Mouse (Mus musculus) cerebellum, adult 2 months (tissue): Measurements from ENCODE around the gene Usp36.

Experiments used
- CTCF ChIP-seq: fragments of 200-500 bp; IDR thresholded peaks from 2 replicates; pipeline ENCODE4 v1.5.1; 2011; ENCODE audit warnings: low read depth, mild to moderate bottlenecking, control low read depth, low read length, moderate library complexity, borderline replicate concordance; ENCODE audit not compliant: insufficient read depth
- POLR2A ChIP-seq: fragments of 200-500 bp; IDR thresholded peaks from 2 replicates; pipeline ENCODE4 v1.6.1; 2011; ENCODE audit warnings: low read length, control low read depth, borderline replicate concordance; ENCODE audit not compliant: insufficient read depth

DNA sequence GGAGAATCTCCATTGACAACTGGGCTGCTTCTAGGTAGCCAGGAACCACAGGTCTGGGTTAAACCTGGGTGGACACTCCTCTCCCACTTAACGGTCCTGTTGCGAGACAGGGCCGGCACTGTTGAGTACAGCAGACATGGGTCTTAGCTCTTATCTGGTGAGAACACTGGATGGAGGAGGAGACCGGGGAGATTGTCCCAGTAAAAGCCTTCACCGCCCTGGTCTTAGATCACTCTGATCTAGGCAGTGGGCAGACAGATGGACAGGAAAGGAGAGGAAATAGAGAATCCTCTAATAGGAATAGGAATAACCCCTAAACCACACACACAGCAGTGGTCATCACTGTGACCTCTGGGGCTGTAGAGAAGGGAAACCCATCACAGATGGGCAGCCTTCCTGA is 33.9 kb upstream of the Usp36 start:
- TF ChIP-seq CTCF (no peak), POLR2A (no peak)
